Mouse (Mus musculus): ENCODE data around the gene Dnajb2. TPM values are rescaled to one million over a fixed set of nuclear protein-coding genes. Genes with fewer than 3 reads are reported as not detected.

Dnajb2 gene
- total and polyA plus RNA-seq, 3 experiments = 6.8 to 15.2 (median 13.8) TPM

- peak; percentile 51 for TF ChIP-seq RAD21 (IDR thresholded peaks at IDR 0.05; ENCODE audit: low read depth, low read length)
- peak in 1 of 2 experiments; percentile 62; a peak in 2 of 4 replicates for TF ChIP-seq CTCF (conservative IDR thresholded peaks at IDR 0.05 in 1 of 2, IDR thresholded peaks at IDR 0.05 in 1 of 2; ENCODE audit: low read depth in 2 of 2, low read length in 2 of 2)
- TF ChIP-seq GABPA (IDR thresholded peaks at IDR 0.05; ENCODE audit: insufficient replicate concordance, low read depth, low read length) = no peak
- TF ChIP-seq TCF12 (IDR thresholded peaks at IDR 0.05; ENCODE audit: low read depth, low read length) = no peak
- no peak for TF ChIP-seq HCFC1 (IDR thresholded peaks at IDR 0.05; ENCODE audit: low read depth, low read length)
- TF ChIP-seq ELF1 (IDR thresholded peaks at IDR 0.05; ENCODE audit: low read depth, low read length) = no peak
- no peak for TF ChIP-seq EP300 (IDR thresholded peaks at IDR 0.05; ENCODE audit: low read length)
- TF ChIP-seq SMC3 (IDR thresholded peaks at IDR 0.05; ENCODE audit: low read depth, low read length) = peak; percentile 52
- TF ChIP-seq UBTF (IDR thresholded peaks at IDR 0.05; ENCODE audit: low read depth, low read length) = no peak
- TF ChIP-seq TBP (conservative IDR thresholded peaks at IDR 0.05; ENCODE audit: low read depth, low read length) = no peak
- TF ChIP-seq NELFE (IDR thresholded peaks at IDR 0.05; ENCODE audit: low read depth, low read length) = no peak
- no peak for TF ChIP-seq MXI1 (IDR thresholded peaks at IDR 0.05; ENCODE audit: low read depth, low read length)
- no peak for TF ChIP-seq SIN3A (IDR thresholded peaks at IDR 0.05; ENCODE audit: low read length)
- no peak for TF ChIP-seq CHD2 (IDR thresholded peaks at IDR 0.05; ENCODE audit: low read length)
Observed at GRCm38 (mm10) chr1:75290582-75290981, 54.4 kb downstream of the Dnajb2 start (continued).

DNA sequence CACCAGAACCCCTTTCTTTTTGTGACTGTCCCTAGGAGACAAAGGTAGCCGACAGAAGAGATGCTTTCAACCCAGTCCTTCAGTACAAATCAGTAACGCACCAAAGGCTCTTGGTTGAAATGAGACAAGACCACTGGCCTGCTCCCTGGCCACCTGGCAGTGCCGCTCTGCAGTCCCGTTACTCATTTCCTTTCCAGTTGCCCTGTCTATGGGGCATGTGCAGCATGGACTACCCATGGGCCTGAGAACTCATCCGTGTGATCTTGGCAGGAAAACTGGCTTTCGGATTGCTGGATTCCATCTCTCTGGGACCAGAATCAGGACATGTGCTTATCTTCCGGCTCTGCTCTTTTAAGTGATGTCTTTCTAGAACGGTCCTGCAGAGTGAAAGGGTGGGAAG lies 55.1 kb downstream of the Dnajb2 start:
- Histone ChIP-seq H3K36me3 (replicated peaks in 1 of 2; ENCODE audit: control insufficient read depth in 1 of 2, insufficient read depth in 1 of 2, low read length in 1 of 2) (no peaks in the 10 kb centered on the region), H3K79me2 (replicated peaks; ENCODE audit: control insufficient read depth, extremely low read depth, insufficient read depth, poor library complexity, severe bottlenecking) (no peaks in the 10 kb centered on the region), H3K9me3 (replicated peaks; ENCODE audit: low read length) (no peaks in the 10 kb centered on the region), H3K4me1 (ENCODE audit: control insufficient read depth in 1 of 2, insufficient read depth in 2 of 2) (0 out of 4 replicates have a peak, but pooled peaks cover 0 to 4% of the 10 kb centered on the region in 2 experiments), H3K27me3 (replicated peaks) (peaks cover 50% of the 10 kb centered on the region), H3K9ac (ENCODE audit: insufficient read depth, low read depth) (no peak overlapping the region), H3K4me3 (replicated peaks in 1 of 3; ENCODE audit: low read depth in 2 of 3, low read length in 2 of 3, poor library complexity in 1 of 3) (no peak overlapping the region), H3K4me2 (ENCODE audit: insufficient read depth, low read depth, poor library complexity, severe bottlenecking) (no peak overlapping the region), H3K27ac (ENCODE audit: insufficient read depth, low read depth) (no peak overlapping the region)
- in situ Hi-C loops (cut with MboI; ENCODE audit: low pct_ligation_motif_present, low pct_unique_long_range_greater_than_20kb, low sequenced_read_pairs) (no loop called here), dilution Hi-C loops (cut with MboI; ENCODE audit: extremely low pct_ligation_motif_present, extremely low pct_unique_long_range_greater_than_20kb, low sequenced_read_pairs) (no loop called here)
- TF ChIP-seq USF2 (conservative IDR thresholded peaks at IDR 0.05; ENCODE audit: low read depth, low read length) (no peak), MAX (IDR thresholded peaks at IDR 0.05; ENCODE audit: low read length) (no peak), GABPA (IDR thresholded peaks at IDR 0.05; ENCODE audit: insufficient replicate concordance, low read depth, low read length) (no peak), CHD2 (IDR thresholded peaks at IDR 0.05; ENCODE audit: low read length) (no peak), ETS1 (conservative IDR thresholded peaks at IDR 0.05; ENCODE audit: low read depth, low read length) (no peak), MAZ (IDR thresholded peaks at IDR 0.05; ENCODE audit: low read depth, low read length) (no peak), E2F4 (IDR thresholded peaks at IDR 0.05; ENCODE audit: insufficient replicate concordance, low read depth, low read length) (no peak), POLR2AphosphoS2 (IDR thresholded peaks at IDR 0.05; ENCODE audit: low read depth, low read length) (no peak), RAD21 (IDR thresholded peaks at IDR 0.05; ENCODE audit: low read depth, low read length) (no peak), SIN3A (IDR thresholded peaks at IDR 0.05; ENCODE audit: low read length) (no peak), IRF4 (IDR thresholded peaks at IDR 0.05; ENCODE audit: low read depth, low read length) (no peak), SMC3 (IDR thresholded peaks at IDR 0.05; ENCODE audit: low read depth, low read length) (no peak), NRF1 (IDR thresholded peaks at IDR 0.05; ENCODE audit: low read depth, low read length) (no peak), USF1 (IDR thresholded peaks at IDR 0.05; ENCODE audit: low read depth, low read length) (no peak), CTCF (conservative IDR thresholded peaks at IDR 0.05 in 1 of 2, IDR thresholded peaks at IDR 0.05 in 1 of 2; ENCODE audit: low read depth in 2 of 2, low read length in 2 of 2) (no peak), ZMIZ1 (IDR thresholded peaks at IDR 0.05; ENCODE audit: low read depth, low read length) (no peak)
- no peak for DNase-seq (ENCODE audit: extremely low read depth)

Data from CH12.LX (cell line).